Mouse (Mus musculus): Measurements from ENCODE around the gene Dse.

DNA sequence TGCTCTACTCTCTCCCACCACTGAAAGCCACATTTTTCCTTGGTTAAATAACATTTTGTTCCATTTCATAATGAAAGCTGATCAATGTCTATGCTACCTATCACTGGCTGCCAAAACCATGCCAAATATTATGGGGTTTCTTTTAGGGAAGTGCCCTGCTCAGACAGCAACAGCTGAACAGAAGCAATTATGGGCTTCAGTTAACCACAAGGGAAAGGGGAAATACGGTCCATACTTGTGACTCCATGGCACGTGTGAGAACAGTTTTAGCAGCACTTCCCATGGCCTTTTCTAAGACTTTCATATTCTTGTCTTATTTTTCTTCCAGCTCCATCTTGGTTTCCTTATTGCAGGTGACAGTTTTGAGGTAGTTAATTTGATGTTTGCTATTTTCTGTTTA lies 76.2 kb downstream of the Dse start:
- TF ChIP-seq CTCF (IDR thresholded peaks at IDR 0.05; ENCODE audit: control insufficient read depth, insufficient read depth, insufficient replicate concordance, low read depth, low read length) (no peak), POLR2A (IDR thresholded peaks at IDR 0.05; ENCODE audit: control insufficient read depth, low read depth, low read length) (no peak)

Data from testis, adult 2 months (tissue).